Mouse (Mus musculus) Muller cell, postnatal 12 days (primary cell): Measurements from ENCODE around the gene Gm10197.
"Not testable (repeated sequence)": the region's sequence is repeated elsewhere in the genome, so short reads cannot be mapped to it uniquely, and the experiment has no call there.

Source experiments
- DNase-seq: peaks from one replicate; pipeline ENCODE4 v3.0.0-alpha.2; 2015; ENCODE audit errors: inconsistent ontology term

Gm10197 gene

GRCm38 (mm10) chr19:53371666-53372065 is at the start of gene Gm10197:
Gene Gm10197 (minus strand): TSS chr19:53371766.
- DNase-seq: no peak

- peak; percentile 96 for DNase-seq
Measured at GRCm38 (mm10) chr19:53420924-53421582, 49.5 kb upstream of the Gm10197 start.

- DNase-seq: no peak
Measured at GRCm38 (mm10) chr19:53419834-53420233, 48.3 kb upstream of the Gm10197 start.

DNA sequence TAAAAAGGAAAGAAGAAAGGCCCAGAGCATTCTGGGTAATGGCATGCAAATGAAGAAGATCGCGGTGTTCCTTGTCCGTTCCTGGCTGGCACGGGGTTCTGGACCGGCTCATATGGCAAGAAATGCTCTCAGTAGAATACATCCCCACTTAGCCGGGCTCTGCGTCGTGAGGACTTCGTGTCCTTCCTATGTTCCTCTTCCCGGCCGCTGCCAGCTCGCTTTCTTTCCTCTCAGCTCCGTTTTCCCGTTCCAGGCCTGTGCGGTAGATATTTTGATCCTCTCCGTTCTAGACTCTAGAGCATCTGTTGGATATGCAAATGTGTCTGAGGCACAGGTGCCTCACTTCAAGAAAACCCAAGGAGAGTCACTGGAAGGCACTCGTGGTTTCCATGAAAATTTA is 43.6 kb upstream of the Gm10197 start:
- DNase-seq: no peak

DNA sequence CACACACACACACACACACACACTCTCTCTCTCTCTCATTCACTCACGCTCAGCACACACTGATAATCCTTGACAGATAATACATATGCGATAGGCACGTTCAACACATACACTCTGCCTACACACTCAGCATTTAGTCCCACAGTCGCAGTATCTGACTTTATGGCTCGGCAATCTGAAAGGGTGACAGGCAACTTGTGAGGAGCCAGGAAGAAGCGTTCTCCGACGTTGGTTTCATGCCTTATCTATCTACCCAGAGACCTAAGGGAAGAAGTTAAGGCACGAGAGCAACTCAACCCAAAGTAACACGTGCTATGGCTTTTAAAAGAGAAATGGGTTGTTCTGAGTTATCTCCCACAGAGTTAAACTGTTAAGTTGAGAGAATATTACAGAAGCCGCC is 43.1 kb upstream of the Gm10197 start:
- no peak for DNase-seq

GRCm38 (mm10) chr19:53413617-53414380 is 42.2 kb upstream of the Gm10197 start:
- no peak for DNase-seq

DNA sequence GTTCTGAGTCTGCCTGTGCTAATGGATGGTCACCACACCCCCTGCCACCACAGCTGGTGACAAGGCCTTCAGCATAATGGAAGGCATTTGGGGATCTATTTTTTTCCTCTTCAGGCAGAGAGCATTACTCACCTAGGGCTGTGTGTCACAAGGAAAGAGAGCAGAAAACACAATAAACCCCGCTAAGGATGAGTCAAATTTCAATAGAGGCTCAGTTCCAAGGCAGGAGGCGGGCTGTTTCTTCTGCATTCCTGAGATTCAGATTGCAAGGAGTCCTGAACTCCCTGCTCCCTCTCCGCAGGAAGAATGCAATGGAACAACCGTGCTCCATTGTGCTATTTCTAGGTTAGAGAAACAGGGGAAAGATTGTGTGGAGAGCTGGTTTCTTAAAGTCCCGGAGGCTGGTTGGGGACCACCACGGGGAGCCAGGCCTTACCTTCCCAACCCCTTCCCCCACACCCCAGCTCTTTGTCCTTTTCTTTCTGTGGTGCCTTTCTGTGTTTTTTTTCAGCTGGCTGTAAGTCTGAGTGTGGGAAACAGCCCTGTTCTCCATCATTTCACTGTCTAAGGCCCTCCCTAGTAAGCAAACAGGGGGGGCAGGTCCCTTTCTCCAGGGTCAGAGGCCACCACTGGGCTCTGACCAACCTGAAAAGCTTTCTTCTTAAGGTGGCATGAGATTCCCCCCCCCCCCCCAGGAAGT is 40.7 kb upstream of the Gm10197 start:
- peak; percentile 96 for DNase-seq

- no peak for DNase-seq
Measured at GRCm38 (mm10) chr19:53409663-53410307, 38.2 kb upstream of the Gm10197 start.

DNA sequence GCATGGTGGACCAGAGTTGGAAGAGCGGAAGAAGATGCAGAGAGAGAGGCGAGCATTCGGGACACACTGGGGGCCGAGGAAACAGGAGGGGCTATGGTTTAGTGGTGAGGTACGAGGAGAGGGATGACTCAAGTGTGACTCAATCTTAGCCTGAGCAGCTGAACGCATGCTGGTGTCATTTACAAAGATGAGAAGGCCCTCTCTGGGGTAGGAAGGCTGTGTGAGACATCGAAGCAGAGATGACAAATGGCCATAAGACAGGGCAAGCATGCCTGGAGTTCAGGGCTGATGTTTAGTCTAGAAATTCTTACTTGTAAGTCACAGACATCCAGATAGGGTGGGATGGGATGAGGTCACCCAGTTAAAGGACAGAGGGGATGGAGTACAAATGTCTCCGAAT is 36.8 kb upstream of the Gm10197 start:
- DNase-seq: no peak

- DNase-seq: no peak
Measured at GRCm38 (mm10) chr19:53407350-53407749, 35.8 kb upstream of the Gm10197 start.

- DNase-seq: no peak
Measured at GRCm38 (mm10) chr19:53405810-53406209, 34.2 kb upstream of the Gm10197 start.

- DNase-seq: no peak
Measured at GRCm38 (mm10) chr19:53404837-53405356, 33.3 kb upstream of the Gm10197 start.

DNA sequence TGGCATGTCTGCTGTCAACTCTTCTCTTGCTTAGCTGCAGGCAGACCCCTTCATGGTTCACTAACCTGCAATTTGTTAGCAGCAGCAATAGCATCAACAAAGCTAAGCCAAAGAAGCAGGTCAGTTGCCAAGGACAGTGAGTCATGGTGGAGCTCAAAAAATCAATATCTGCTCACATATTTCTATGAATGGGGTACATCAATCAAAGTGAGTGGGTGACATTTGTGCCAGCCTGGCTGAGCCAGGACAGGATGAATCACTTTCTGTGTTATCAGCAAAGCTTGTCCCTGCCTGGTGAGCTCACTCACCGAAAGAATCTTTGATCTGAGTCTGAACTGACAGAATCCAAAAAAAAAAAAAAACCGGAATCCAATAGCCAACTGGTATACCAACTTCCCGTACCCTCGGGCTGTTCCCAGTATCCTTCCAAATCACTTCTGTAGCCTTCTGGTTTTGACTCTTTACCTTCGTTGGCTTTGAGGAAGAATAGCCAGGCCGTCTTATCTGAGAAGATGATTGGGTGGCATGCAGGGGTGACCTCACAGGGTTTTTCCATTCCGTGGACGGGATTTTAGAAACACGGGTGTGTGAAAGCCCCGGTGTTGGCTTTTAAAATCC is 32.8 kb upstream of the Gm10197 start:
- DNase-seq: peak; percentile 94

DNA sequence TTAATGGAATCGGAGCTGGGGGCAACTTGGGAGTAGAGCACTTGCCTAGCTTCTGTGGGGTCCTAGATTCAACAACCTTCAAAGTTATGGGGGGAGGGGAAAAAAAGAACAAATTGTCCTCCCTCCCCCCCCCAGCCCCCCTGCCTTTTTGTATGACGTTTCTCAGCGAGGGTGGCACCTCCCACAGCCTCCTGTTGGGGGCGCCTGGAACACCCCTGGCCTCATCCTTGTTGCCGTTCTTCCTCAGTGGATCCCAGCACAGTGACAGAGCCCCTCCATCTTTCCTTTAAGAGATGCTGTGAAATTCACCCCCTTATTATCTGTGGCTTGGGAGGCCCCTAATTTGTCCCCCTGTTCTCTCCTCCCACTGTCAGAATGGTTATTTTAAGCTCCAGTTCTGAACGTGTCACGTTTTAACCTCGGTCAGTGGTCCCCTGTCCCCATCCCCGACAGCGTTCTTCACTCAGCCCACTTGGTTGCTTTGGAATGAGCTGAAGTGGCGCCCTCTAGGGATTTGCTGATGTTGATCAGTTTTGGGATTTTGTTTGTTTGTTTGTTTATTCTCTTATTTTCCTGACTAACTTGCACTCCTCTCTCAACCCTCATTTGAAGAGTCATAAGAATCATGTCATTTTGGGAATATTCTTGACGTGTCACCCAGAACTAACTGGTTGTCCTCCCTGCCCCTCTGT is 31.3 kb upstream of the Gm10197 start:
- DNase-seq: no peak

DNA sequence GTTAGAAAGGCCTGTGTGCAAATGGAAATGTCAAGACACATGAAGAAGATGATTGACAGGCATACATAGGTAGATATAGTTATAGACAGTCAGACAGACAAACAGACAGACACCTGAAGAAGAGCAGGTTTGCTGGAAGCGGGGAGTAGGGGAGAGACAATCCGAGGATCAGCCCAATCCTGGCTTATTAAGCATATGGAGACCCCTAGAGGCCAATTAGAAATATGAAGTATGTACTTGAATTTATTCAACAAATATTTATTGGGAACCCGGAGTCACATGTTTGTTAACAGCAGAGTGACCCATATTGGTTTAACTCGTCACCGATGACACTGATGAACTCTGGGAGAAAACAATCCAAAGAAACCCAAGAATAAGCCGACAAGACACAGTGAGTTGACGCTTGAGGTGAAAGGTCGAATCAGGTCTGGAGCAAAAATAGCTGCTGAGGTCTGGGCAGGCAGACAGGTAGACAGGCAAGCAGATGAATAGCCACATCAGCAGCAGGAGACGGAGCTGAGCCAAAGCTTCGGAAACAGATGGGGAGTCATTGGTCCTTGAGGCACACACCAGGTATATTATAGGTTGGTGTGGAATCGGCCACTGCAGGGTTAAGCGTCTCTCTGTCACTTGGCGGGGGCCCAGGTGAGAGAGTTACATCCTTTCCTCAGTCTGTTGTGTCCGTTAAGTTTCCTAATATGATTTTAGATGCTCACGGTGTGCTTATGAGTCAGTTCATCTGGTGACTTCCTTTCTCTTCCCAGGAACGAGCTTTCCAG is 29.0 kb upstream of the Gm10197 start:
- DNase-seq: no peak

DNA sequence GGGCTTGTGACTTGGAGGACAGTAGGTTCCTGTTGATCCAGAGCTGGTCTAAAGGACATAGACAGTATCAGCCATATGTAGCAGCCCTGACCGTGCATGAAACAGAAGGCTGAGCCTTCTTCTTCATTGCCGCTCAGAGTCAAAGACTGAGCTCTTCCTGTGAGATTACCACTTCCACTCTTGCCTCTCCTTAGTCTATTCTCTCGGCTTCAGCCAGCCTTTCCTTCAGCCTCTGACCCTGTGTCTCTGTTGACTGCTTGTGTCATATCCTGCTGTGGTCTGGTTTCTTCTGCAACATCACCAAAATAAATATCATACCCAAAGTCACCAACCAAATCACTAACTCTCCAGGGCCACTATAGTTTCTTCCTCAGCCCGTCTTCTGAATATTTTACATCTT is 27.6 kb upstream of the Gm10197 start:
- DNase-seq: no peak

GRCm38 (mm10) chr19:53397451-53398233 is 26.1 kb upstream of the Gm10197 start:
- no peak for DNase-seq

DNA sequence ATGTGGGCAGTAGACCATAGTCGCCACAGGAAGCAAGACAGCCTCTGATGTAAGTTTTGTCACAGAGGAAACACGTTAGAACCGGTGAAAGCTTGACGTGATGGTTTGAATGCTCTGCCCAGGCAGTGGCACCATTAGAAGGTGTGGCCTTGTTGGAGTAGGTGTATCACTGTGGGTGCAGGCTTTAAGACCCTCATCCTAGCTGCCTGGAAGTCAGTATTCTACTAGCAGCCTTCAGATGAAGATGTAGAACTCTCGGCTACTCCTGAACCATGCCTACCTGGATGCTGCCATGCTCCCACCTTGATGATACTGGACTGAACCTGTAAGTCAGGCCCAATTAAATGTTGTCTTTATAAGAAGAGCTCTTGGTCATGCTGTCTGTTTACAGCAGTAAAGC is 24.2 kb upstream of the Gm10197 start:
- not testable (repeated sequence) for DNase-seq

DNA sequence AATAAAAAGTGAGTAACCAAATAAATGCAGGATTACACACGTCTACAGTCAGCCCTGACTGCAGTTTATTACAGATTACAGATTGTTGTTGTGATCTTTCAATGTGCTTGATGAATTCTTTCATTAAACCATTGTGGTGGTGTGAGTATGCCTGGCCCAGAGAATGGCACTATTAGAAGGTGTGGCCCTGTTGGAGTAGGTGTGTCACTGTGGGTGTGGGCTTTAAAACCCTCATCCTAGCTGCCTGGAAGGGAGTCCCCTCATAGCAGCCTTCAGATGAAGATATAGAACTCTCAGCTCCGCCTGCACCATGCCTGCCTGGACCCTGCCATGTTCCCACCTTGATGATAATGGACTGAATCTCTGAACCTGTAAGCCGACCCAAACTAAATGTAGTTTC is 23.4 kb upstream of the Gm10197 start:
- DNase-seq: not testable (repeated sequence)
